Mouse (Mus musculus) kidney, adult 2 months (tissue): Measurements from ENCODE around the gene Ube2g1. TPM values are rescaled to one million over a fixed set of nuclear protein-coding genes. Genes with fewer than 3 reads are reported as not detected.

Experiments used
- DNase-seq: peaks from one replicate; pipeline ENCODE4 v3.0.0; 2021
- H3K27ac ChIP-seq: fragments of 200-500 bp; 2 replicates; pipeline ENCODE4 v1.5.1; 2012; ENCODE audit warnings: low read depth, low read length, control low read depth, inconsistent platforms; ENCODE audit not compliant: insufficient read depth
- H3K27me3 ChIP-seq: fragments of 200-500 bp; replicated peaks from 2 replicates; pipeline ENCODE4 v1.6.1; 2012; ENCODE audit warnings: mild to moderate bottlenecking, moderate library complexity, low read length, inconsistent platforms; ENCODE audit not compliant: control insufficient read depth, insufficient read depth
- H3K36me3 ChIP-seq: fragments of 200-500 bp; 2 replicates; pipeline ENCODE4 v1.6.1; 2012; ENCODE audit warnings: mild to moderate bottlenecking, moderate library complexity, low read length, inconsistent platforms; ENCODE audit not compliant: control insufficient read depth, insufficient read depth
- H3K4me1 ChIP-seq: fragments of 200-500 bp; 2 replicates; pipeline ENCODE4 v1.6.1; 2011; ENCODE audit warnings: low read length; ENCODE audit not compliant: control insufficient read depth, insufficient read depth
- H3K4me3 ChIP-seq: fragments of 200-500 bp; 2 replicates; pipeline ENCODE4 v1.5.1; 2011; ENCODE audit warnings: mild to moderate bottlenecking, low read depth, low read length, control low read depth; ENCODE audit not compliant: insufficient read depth
- CTCF ChIP-seq: fragments of 200-500 bp; conservative IDR thresholded peaks from 2 replicates; pipeline ENCODE4 v1.5.1; 2011; ENCODE audit warnings: low read depth, mild to moderate bottlenecking, control low read depth, low read length, moderate library complexity, mixed read lengths; ENCODE audit not compliant: insufficient read depth, insufficient read length
- POLR2A ChIP-seq: fragments of 200-500 bp; IDR thresholded peaks from one replicate; pipeline ENCODE4 v1.6.1; 2011; ENCODE audit warnings: low read depth, low read length, control low read depth
- WGBS: fragments of 180-500 bp; shearing (Covaris S2); methylation state at CpG from one replicate; pipeline ENCODE4 v1.1.7; 2018; 5-methylcytosine and 5-hydroxymethylcytosine counted together
- polyA plus RNA-seq: library from polyadenylated mRNA; depleted of rRNA; stranded (reverse); fragments of >200 nt; gene quantifications from 2 replicates; pipeline ENCODE4 v1.2.3, GENCODE M21; 2012

Ube2g1 gene
- polyA plus RNA-seq, 1 experiment: 8.9 TPM

DNA sequence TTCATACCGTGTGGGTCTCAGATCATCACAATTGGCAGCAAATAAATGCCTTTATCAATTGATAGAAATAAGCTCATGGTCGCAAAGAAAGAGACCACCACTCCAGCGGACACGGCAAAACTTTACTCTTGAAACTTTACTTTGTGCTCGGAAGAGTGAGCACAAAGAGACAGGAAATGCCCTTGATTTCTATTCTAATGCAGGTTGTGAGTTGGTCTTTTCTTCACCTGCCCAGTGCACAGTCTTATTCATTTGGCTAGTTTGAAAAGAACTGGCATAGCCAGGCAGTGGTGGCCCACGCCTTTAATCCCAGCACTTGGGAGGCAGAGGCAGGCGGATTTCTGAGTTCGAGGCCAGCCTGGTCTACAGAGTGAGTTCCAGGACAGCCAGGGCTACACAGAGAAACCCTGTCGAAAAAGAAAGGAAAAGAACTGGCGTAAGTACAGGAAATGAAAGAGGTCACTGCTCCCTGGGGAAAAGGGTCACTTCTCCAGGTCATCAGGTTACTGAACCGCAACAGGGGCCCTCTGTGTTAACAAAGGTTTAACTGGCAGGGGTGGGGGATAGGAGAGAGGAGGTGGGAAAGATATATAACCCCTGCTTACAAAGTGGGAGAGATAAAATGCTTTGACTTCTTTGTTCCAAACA lies 37.3 kb upstream of the Ube2g1 start:
- Histone ChIP-seq H3K4me1 (peaks cover 2% of the 10 kb centered on the region; the same call in 1 of the 2 replicates), H3K4me3 (no peak overlapping the region), H3K36me3 (no peaks in the 10 kb centered on the region), H3K27ac (no peak overlapping the region), H3K27me3 (no peaks in the 10 kb centered on the region)
- WGBS: 69% methylated on average over 11 of the region's 11 CpGs
- no peak for TF ChIP-seq POLR2A
- no peak for TF ChIP-seq CTCF
- DNase-seq: peak; percentile 27

DNA sequence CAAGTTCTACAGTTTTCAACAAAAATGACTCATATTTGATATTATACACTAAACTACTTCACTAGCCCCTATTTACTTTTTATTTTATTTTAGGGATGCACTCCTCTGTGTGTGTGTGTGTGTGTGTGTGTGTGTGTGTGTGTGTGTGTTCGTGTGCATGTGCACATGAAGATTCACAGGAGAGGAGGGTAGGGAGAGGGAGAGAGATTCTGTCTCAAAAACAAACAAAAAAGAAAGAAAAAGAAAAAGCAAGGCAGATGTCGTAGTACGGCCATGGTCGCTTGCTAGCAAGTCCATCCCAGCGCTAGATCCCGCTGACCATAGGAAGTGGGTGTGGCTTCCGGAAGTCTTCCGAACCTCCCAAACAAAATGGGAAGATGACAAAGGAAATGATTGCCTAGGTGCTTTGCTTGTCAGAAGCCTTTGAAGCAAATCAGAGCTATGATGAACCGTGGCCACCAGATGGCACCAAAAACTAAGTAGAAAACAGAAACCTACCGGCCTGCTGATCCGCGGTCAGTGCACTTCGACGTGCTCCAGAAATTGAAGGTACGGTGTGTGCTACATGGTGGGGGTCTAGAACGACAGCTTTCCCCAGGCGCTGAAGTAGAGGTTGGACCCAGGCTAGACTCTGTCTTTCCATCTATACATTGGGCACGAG lies 36.6 kb upstream of the Ube2g1 start:
- H3K4me3 ChIP-seq: no peak overlapping the region
- no peaks in the 10 kb centered on the region for H3K36me3 ChIP-seq
- DNase-seq: peak; percentile 88
- TF ChIP-seq POLR2A: no peak
- peak; percentile 76 for TF ChIP-seq CTCF
- 3% methylated on average over 18 of the region's 18 CpGs for WGBS
- H3K4me1 ChIP-seq: peaks cover 2% of the 10 kb centered on the region; the same call in 1 of the 2 replicates
- H3K27me3 ChIP-seq: no peaks in the 10 kb centered on the region
- no peak overlapping the region for H3K27ac ChIP-seq

DNA sequence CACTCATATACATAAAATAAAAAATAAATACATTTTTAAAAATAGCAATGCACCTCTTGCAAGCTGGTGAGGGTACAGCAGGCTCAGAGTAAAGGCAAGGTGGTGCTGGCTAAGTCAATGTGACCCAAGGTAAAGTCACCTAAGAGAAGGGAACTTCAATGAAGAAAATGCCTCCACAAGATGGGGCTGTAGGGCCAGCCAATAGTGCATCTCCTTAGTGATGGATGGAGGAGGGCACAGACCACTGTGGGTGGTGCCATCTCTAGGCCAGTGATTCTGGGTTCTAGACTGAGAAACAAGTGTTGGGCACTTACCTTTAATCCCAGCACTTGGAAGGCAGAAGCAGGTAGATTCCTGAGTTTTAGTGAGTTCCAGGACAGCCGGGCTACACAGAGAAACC lies 33.3 kb upstream of the Ube2g1 start:
- Histone ChIP-seq H3K4me3 (no peak overlapping the region), H3K27me3 (no peaks in the 10 kb centered on the region), H3K36me3 (no peaks in the 10 kb centered on the region), H3K4me1 (peaks cover 2% of the 10 kb centered on the region; the same call in 1 of the 2 replicates), H3K27ac (no peak overlapping the region)
- WGBS: 100% methylated on average over 1 of the region's 1 CpGs
- DNase-seq: peak; percentile 48
- TF ChIP-seq CTCF: peak; percentile 76
- TF ChIP-seq POLR2A: no peak

DNA sequence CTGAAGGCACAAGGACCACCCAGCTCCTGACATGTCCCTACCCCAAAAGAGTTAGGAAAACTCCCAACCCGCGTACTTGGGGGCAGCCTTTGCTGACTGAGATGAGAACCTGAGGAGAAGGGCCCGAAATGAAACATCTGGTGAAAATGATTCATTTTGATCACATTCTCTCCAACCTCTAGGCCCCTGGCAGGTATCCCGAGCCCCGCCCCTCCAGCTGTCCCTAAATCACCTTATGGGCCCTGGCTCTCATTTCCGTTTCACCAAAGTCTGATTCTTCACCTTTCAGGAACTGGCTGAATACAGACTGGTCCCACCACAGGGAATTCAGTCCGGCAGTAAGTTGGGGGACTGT lies 31.0 kb upstream of the Ube2g1 start:
- WGBS: 36% methylated on average over 7 of the region's 7 CpGs
- Histone ChIP-seq H3K36me3 (no peaks in the 10 kb centered on the region), H3K4me3 (peak overlapping the region; percentile 49), H3K27me3 (no peaks in the 10 kb centered on the region), H3K4me1 (no peaks in the 10 kb centered on the region; the same call in 1 of the 2 replicates), H3K27ac (no peak overlapping the region)
- TF ChIP-seq CTCF (no peak), POLR2A (no peak)
- DNase-seq: no peak

DNA sequence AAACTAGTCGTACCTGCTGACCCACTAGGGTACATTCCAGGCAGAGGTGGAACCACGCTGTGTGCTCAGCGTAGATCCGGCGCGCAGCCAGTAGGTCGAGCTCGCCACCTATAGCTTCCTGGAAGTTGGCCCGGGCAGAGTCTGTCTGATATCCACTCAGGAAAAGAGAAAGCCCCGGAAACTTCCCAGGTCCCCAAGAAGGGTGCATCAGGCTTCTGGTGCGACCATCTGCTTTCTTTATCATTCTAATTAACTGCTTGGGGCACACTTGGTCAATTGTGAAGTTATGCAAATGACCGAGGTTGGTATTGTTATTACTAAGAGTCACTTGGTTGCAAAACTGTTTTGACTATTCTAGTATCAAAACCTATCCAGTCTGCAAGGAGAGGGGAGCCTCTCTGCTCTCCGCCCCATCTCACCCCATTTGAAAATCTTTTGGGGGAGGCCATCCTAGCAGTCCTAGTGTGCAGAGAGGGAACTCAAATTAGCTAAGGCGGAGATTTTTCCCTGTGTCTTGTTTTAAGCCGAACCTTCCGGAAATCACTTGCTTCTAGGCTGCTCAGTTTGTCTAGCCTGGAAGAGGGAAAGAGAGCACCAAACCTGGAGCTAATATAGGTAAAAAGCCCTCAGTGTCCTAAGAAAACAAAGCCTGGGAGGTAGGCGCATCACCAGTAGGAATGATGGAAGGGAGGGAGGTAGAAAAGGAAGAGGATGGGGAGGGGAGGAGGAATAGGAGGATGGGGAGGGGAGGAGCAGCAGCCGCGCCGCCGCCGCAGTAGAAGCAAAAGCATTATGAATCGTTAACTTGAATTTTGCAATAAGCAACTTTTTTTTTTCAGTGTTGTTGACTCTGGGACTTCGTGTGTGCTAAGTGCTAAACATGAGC lies 30.4 kb upstream of the Ube2g1 start:
- H3K4me1 ChIP-seq: no peaks in the 10 kb centered on the region; the same call in 1 of the 2 replicates
- no peak for DNase-seq
- no peak overlapping the region for H3K27ac ChIP-seq
- H3K4me3 ChIP-seq: peak overlapping the region; percentile 49
- 6% methylated on average over 24 of the region's 24 CpGs for WGBS
- TF ChIP-seq CTCF (no peak), POLR2A (no peak)
- H3K36me3 ChIP-seq: no peaks in the 10 kb centered on the region
- no peaks in the 10 kb centered on the region for H3K27me3 ChIP-seq

DNA sequence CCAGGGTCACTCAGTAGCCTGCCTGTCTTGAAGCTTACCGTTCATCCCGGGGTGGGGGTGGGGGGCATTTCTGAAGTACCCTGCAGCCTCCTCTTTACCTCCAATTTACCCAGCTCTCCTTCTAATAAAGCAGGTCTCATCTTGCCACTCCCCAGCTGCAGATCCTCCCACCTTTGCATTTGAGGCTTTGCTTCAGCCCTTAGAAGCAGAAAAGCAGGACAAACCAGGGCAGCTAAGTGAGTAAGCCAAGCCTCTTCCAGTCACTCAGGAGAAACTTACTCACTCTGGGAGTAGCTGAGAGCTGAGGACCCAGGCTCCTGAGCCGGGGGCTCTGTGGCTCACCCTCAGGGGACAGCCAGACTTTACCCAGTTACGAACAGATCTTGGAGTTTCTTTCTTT lies 28.6 kb upstream of the Ube2g1 start:
- WGBS: 77% methylated on average over 4 of the region's 4 CpGs

More for the DNA sequence above, 28.6 kb upstream of the Ube2g1 start:
- no peak overlapping the region for H3K4me3 ChIP-seq
- H3K36me3 ChIP-seq: no peaks in the 10 kb centered on the region
- no peak for DNase-seq
- TF ChIP-seq CTCF: no peak
- no peak for TF ChIP-seq POLR2A
- no peaks in the 10 kb centered on the region for H3K27me3 ChIP-seq
- no peak overlapping the region for H3K27ac ChIP-seq
- H3K4me1 ChIP-seq: no peaks in the 10 kb centered on the region; the same call in 1 of the 2 replicates
